Mouse (Mus musculus): ENCODE data around the gene Atg9b.

- TF ChIP-seq POLR2A (IDR thresholded peaks at IDR 0.05; ENCODE audit: insufficient read depth, low read depth, low read length) = no peak
- TF ChIP-seq CTCF (IDR thresholded peaks at IDR 0.05) = peak; percentile 51
Observed at GRCm38 (mm10) chr5:24337366-24337765, 54.6 kb downstream of the Atg9b start.
